Mouse (Mus musculus): ENCODE results near the gene Gm29776. TPM values are rescaled to one million over a fixed set of nuclear protein-coding genes. Genes with fewer than 3 reads are reported as not detected.

Gene Gm29776
- total RNA-seq (2023) = not detected in 4 replicates

GRCm38 (mm10) chr14:54698733-54699132 is at the start of gene Gm29776:
Gene Gm29776, minus strand, starts transcription at chr14:54698833.

DNA sequence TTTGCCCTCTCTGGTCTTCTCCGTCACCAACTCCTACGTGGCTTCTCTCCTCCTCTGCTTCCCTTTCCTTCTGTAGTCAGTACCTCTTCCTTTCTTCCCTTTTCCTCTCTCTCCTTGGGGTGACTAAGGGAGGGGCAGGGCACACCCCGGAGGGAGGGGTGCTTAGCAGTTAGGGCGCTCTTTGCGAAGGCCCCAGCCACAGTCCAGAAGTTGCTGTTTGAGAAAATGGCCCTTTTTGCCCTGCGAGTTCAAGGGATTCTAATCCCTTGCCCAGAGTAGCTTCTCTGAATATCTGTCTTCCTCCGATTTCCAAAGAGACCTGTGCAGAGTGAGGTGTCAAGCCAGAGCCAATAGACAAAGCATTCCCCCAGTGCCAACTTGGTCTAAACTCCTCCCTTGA is 13.4 kb upstream of the Gm29776 start, which contains the start of gene Cebpe:
Gene Cebpe (minus strand): TSS at position 101 of the 400 bp plus-strand sequence.

DNA sequence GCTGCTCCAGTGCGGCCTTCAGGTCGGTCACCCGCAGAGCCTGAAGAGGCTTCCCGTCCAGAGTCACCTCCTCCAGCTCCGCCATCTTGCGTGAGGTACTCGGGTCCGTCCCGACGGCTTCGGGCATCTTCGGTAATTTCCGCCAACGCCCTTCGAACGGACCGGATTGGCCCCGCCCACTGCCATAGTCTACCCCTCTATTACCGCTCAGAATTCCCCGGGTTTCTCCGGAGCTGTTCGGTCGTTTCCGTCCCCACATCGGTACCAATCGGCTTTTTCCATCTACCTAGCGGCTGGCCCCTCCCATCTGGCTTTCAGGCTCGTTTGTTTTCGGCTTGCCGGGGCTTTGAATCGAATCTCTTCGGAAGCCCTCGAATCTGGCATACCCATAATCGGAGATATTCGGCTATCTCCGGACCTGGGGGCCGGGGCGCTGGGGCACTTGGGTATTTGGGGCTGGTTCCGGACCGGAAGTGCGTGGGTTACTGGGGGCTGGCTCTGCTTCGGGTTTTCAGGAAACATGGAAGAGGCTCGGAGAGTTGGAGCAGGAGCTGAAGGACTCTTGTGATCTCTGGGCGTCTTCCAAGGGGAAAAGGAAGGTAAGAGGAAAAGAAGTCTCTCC is 12.0 kb downstream of the Gm29776 start, which contains the start of gene Acin1:
Gene Acin1 (minus strand): TSS at position 410 of the 622 bp plus-strand sequence.

DNA sequence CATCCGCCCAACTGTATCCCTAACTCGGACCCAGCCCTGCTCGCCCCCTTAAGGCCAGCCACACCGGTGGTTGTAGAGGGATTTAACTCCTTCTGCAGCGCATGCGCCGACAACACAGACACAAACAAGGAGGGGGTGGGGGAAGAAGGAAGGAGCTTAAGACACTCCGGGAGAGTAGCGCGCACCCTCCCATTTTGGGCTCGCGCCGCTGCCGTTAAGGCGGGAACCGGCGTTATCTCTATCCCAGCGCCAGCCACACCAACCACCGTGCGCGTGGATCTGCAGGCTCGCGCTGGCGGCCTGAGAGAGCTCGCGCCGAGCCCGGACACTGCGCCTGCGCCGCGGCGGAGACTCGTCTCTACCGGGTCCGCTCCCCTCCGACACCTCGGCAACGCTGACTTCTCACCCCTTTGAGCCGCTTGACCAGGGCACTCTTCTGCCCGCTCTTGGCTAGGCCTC is 12.5 kb downstream of the Gm29776 start, which contains the start of gene 1700123O20Rik:
Gene 1700123O20Rik (plus strand): TSS at position 154 of the 459 bp plus-strand sequence.

Other genes starting within 250 kb of the Gm29776 start
- 174 to 205 TPM (median 187 TPM) in 4 replicates for gene Lrp10, start 234.7 kb downstream of the Gm29776 start, total RNA-seq (2023)
- gene Rem2, start 222.7 kb downstream of the Gm29776 start, total RNA-seq (2023) = 0.63 to 3.1 TPM (median 1.5 TPM) in 4 replicates
- gene Prmt5, start 181.3 kb downstream of the Gm29776 start, total RNA-seq (2023) = 29.1 to 35.7 TPM (median 32.6 TPM) in 4 replicates
- 10.3 to 17.1 TPM (median 11.5 TPM) in 4 replicates for gene Haus4, start 144.2 kb downstream of the Gm29776 start, total RNA-seq (2023)
- gene Ajuba, start 121.3 kb downstream of the Gm29776 start, total RNA-seq (2023) = 0.17 to 0.22 TPM in 2 of 4 replicates, not detected in the others
- 4.6 to 9.6 TPM (median 5.2 TPM) in 4 replicates for gene 4931414P19Rik, start 92.8 kb downstream of the Gm29776 start, total RNA-seq (2023)
- 50.0 to 57.9 TPM (median 52.8 TPM) in 4 replicates for gene Psmb5, start 80.8 kb downstream of the Gm29776 start, total RNA-seq (2023)
- gene Psmb11, start 77.4 kb downstream of the Gm29776 start, total RNA-seq (2023) = not detected in 4 replicates
- gene Gm17606, start 57.9 kb downstream of the Gm29776 start, total RNA-seq (2023) = not detected in 4 replicates
- 2.9 to 5.7 TPM (median 3.5 TPM) in 4 replicates for gene Cdh24, start 57.5 kb downstream of the Gm29776 start, total RNA-seq (2023)
- 28.7 to 31.2 TPM (median 29.6 TPM) in 4 replicates for gene 1700123O20Rik, start 12.6 kb downstream of the Gm29776 start, total RNA-seq (2023)
- gene Acin1, start 11.9 kb downstream of the Gm29776 start, total RNA-seq (2023) = 517 to 556 TPM (median 537 TPM) in 4 replicates
- gene Cebpe, start 13.3 kb upstream of the Gm29776 start, total RNA-seq (2023) = not detected in 4 replicates
- gene Slc7a8, start 83.1 kb upstream of the Gm29776 start, total RNA-seq (2023) = 0.23 to 0.75 TPM (median 0.39 TPM) in 4 replicates
- not detected in 4 replicates for gene Rnf212b, start 115.3 kb upstream of the Gm29776 start, total RNA-seq (2023)
- gene Homez, start 172.1 kb upstream of the Gm29776 start, total RNA-seq (2023) = 5.8 to 12.1 TPM (median 7.2 TPM) in 4 replicates
- 1.5 to 4.7 TPM (median 2.8 TPM) in 4 replicates for gene Ppp1r3e, start 178.7 kb upstream of the Gm29776 start, total RNA-seq (2023)
- gene Bcl2l2, start 184.5 kb upstream of the Gm29776 start, total RNA-seq (2023) = 7.9 to 12.7 TPM (median 9.6 TPM) in 4 replicates
- gene Gm20521, start 184.6 kb upstream of the Gm29776 start, total RNA-seq (2023) = 2.0 to 2.7 TPM in 2 of 4 replicates, not detected in the others
- 271 to 284 TPM (median 277 TPM) in 4 replicates for gene Pabpn1, start 193.7 kb upstream of the Gm29776 start, total RNA-seq (2023)
- gene Slc22a17, start 214.3 kb upstream of the Gm29776 start, total RNA-seq (2023) = 2.2 to 5.5 TPM (median 3.5 TPM) in 4 replicates
- gene Efs, start 227.3 kb upstream of the Gm29776 start, total RNA-seq (2023) = not detected in 4 replicates
- not detected in 4 replicates for gene Il25, start 233.9 kb upstream of the Gm29776 start, total RNA-seq (2023)
- not detected in 4 replicates for gene Cmtm5, start 237.4 kb upstream of the Gm29776 start, total RNA-seq (2023)